Mouse (Mus musculus) CH12.LX (cell line): ENCODE data around the gene Ninl. TPM values are rescaled to one million over a fixed set of nuclear protein-coding genes. Genes with fewer than 3 reads are reported as not detected.
A peak's percentile ranks its signal among the peaks of the same experiment; 100 is the strongest.

Source experiments
- DNase-seq: peaks from one replicate; pipeline ENCODE4 v3.0.0-alpha.2; 2013; ENCODE audit errors: extremely low read depth
- H3K27ac ChIP-seq: 2 replicates; pipeline ENCODE4 v1.5.1; 2012; ENCODE audit warnings: low read depth, mild to moderate bottlenecking, control low read depth, moderate library complexity; ENCODE audit not compliant: insufficient read depth
- H3K27me3 ChIP-seq: replicated peaks from 2 replicates; pipeline ENCODE3; 2012; ENCODE audit warnings: inconsistent platforms
- H3K36me3 ChIP-seq, 2 experiments: replicated peaks in 1 of 2; 2 replicates each; pipeline versions ENCODE3 to v1.6.1; 2012; ENCODE audit warnings: inconsistent platforms in 1 of 2, low read length in 1 of 2, mild to moderate bottlenecking in 1 of 2, mixed read lengths in 1 of 2, moderate library complexity in 1 of 2; ENCODE audit not compliant: control insufficient read depth in 1 of 2, insufficient read depth in 1 of 2
- H3K4me1 ChIP-seq, 2 experiments: 2 replicates each; pipeline ENCODE4 v1.6.1; 2012; ENCODE audit warnings: inconsistent platforms in 1 of 2, moderate library complexity in 1 of 2; ENCODE audit not compliant: insufficient read depth in 2 of 2, control insufficient read depth in 1 of 2
- H3K4me2 ChIP-seq: 2 replicates; pipeline ENCODE4 v1.6.1; 2012; ENCODE audit warnings: low read depth, mild to moderate bottlenecking, control low read depth; ENCODE audit not compliant: poor library complexity, insufficient read depth, severe bottlenecking
- H3K4me3 ChIP-seq, 3 experiments: fragments of 150-350 bp in 1 of 3; sonication (generic) in 1 of 3; replicated peaks in 1 of 3; 2 replicates each; pipeline versions ENCODE3 to v1.5.1; 2011 to 2012; ENCODE audit warnings: low read depth in 2 of 3, low read length in 2 of 3, mild to moderate bottlenecking in 2 of 3, moderate library complexity in 2 of 3, control low read depth in 1 of 3, improper control_type of control experiment in 1 of 3, inconsistent platforms in 1 of 3, mixed read lengths in 1 of 3; ENCODE audit not compliant: poor library complexity in 1 of 3
- H3K79me2 ChIP-seq: replicated peaks from 2 replicates; pipeline ENCODE4 v1.6.1; 2012; ENCODE audit warnings: mild to moderate bottlenecking, moderate library complexity; ENCODE audit not compliant: control insufficient read depth, poor library complexity, insufficient read depth, severe bottlenecking; ENCODE audit errors: extremely low read depth
- H3K9ac ChIP-seq: 2 replicates; pipeline ENCODE4 v1.6.1; 2012; ENCODE audit warnings: low read depth, mild to moderate bottlenecking, control low read depth, moderate library complexity; ENCODE audit not compliant: insufficient read depth
- H3K9me3 ChIP-seq: replicated peaks from 2 replicates; pipeline ENCODE3; 2012; ENCODE audit warnings: low read length, inconsistent platforms, mixed read lengths
- BHLHE40 ChIP-seq: IDR thresholded peaks from 2 replicates; pipeline ENCODE4 v1.6.1; 2011; ENCODE audit warnings: mild to moderate bottlenecking, low read depth, low read length, improper control_type of control experiment
- CTCF ChIP-seq, 2 experiments: IDR thresholded peaks in 1 of 2; conservative IDR thresholded peaks in 1 of 2; 2 replicates each; pipeline ENCODE4 v1.5.1; 2011 to 2012; ENCODE audit warnings: low read depth in 2 of 2, low read length in 2 of 2, improper control_type of control experiment in 1 of 2, inconsistent platforms in 1 of 2, mild to moderate bottlenecking in 1 of 2, moderate library complexity in 1 of 2
- E2F4 ChIP-seq: IDR thresholded peaks from 2 replicates; pipeline ENCODE4 v1.6.1; 2011; ENCODE audit warnings: low read depth, low read length, improper control_type of control experiment; ENCODE audit not compliant: insufficient replicate concordance
- EP300 ChIP-seq: IDR thresholded peaks from 2 replicates; pipeline ENCODE4 v1.6.1; 2011; ENCODE audit warnings: low read length, improper control_type of control experiment
- ETS1 ChIP-seq: conservative IDR thresholded peaks from 2 replicates; pipeline ENCODE4 v1.6.1; 2012; ENCODE audit warnings: low read depth, mild to moderate bottlenecking, inconsistent platforms, low read length, improper control_type of control experiment, moderate library complexity
- GABPA ChIP-seq: IDR thresholded peaks from 2 replicates; pipeline ENCODE4 v1.6.1; 2012; ENCODE audit warnings: low read depth, low read length, improper control_type of control experiment, inconsistent platforms; ENCODE audit not compliant: insufficient replicate concordance
- HCFC1 ChIP-seq: IDR thresholded peaks from 2 replicates; pipeline ENCODE4 v1.6.1; 2012; ENCODE audit warnings: low read depth, mild to moderate bottlenecking, inconsistent platforms, low read length, improper control_type of control experiment
- IRF4 ChIP-seq: IDR thresholded peaks from 2 replicates; pipeline ENCODE4 v1.6.1; 2014; ENCODE audit warnings: low read depth, mild to moderate bottlenecking, inconsistent platforms, low read length, improper control_type of control experiment
- JUN ChIP-seq: IDR thresholded peaks from 2 replicates; pipeline ENCODE4 v1.6.1; 2011; ENCODE audit warnings: low read depth, mild to moderate bottlenecking, low read length, improper control_type of control experiment, moderate library complexity; ENCODE audit not compliant: insufficient read depth
- JUND ChIP-seq: conservative IDR thresholded peaks from 2 replicates; pipeline ENCODE4 v1.6.1; 2011; ENCODE audit warnings: low read depth, low read length, improper control_type of control experiment
- KAT2A ChIP-seq: IDR thresholded peaks from 2 replicates; pipeline ENCODE4 v1.6.1; 2012; ENCODE audit warnings: low read length, improper control_type of control experiment, inconsistent platforms; ENCODE audit not compliant: insufficient replicate concordance
- MAFK ChIP-seq: IDR thresholded peaks from 2 replicates; pipeline ENCODE4 v1.6.1; 2011; ENCODE audit warnings: low read length, improper control_type of control experiment; ENCODE audit not compliant: insufficient replicate concordance
- MAX ChIP-seq: IDR thresholded peaks from 2 replicates; pipeline ENCODE4 v1.6.1; 2011; ENCODE audit warnings: low read length, improper control_type of control experiment
- MAZ ChIP-seq: IDR thresholded peaks from 2 replicates; pipeline ENCODE4 v1.6.1; 2012; ENCODE audit warnings: low read depth, mild to moderate bottlenecking, inconsistent platforms, low read length, improper control_type of control experiment, moderate library complexity
- MEF2A ChIP-seq: IDR thresholded peaks from 2 replicates; pipeline ENCODE4 v1.6.1; 2014; ENCODE audit warnings: low read depth, mild to moderate bottlenecking, inconsistent platforms, low read length, improper control_type of control experiment, borderline replicate concordance
- MYC ChIP-seq: IDR thresholded peaks from 2 replicates; pipeline ENCODE4 v1.6.1; 2011; ENCODE audit warnings: low read depth, mild to moderate bottlenecking, improper control_type of control experiment, low read length
- NRF1 ChIP-seq: IDR thresholded peaks from 2 replicates; pipeline ENCODE4 v1.6.1; 2014; ENCODE audit warnings: low read depth, mild to moderate bottlenecking, inconsistent platforms, low read length, improper control_type of control experiment, moderate library complexity
- PAX5 ChIP-seq: IDR thresholded peaks from 2 replicates; pipeline ENCODE4 v1.6.1; 2012; ENCODE audit warnings: low read length, inconsistent platforms, mixed read lengths
- RCOR1 ChIP-seq: conservative IDR thresholded peaks from 2 replicates; pipeline ENCODE4 v1.6.1; 2012; ENCODE audit warnings: low read depth, mild to moderate bottlenecking, inconsistent platforms, low read length, improper control_type of control experiment
- SIN3A ChIP-seq: IDR thresholded peaks from 2 replicates; pipeline ENCODE4 v1.6.1; 2012; ENCODE audit warnings: low read length, improper control_type of control experiment, inconsistent platforms
- SMC3 ChIP-seq: IDR thresholded peaks from 2 replicates; pipeline ENCODE4 v1.6.1; 2011; ENCODE audit warnings: low read depth, low read length, improper control_type of control experiment
- TCF12 ChIP-seq: IDR thresholded peaks from 2 replicates; pipeline ENCODE4 v1.6.1; 2014; ENCODE audit warnings: low read depth, mild to moderate bottlenecking, inconsistent platforms, low read length, improper control_type of control experiment
- USF1 ChIP-seq: IDR thresholded peaks from 2 replicates; pipeline ENCODE4 v1.6.1; 2014; ENCODE audit warnings: low read depth, mild to moderate bottlenecking, inconsistent platforms, low read length, improper control_type of control experiment
- USF2 ChIP-seq: conservative IDR thresholded peaks from 2 replicates; pipeline ENCODE4 v1.6.1; 2011; ENCODE audit warnings: low read depth, low read length, improper control_type of control experiment
- ZC3H11A ChIP-seq: IDR thresholded peaks from 2 replicates; pipeline ENCODE4 v1.6.1; 2012; ENCODE audit warnings: low read depth, mild to moderate bottlenecking, inconsistent platforms, low read length, improper control_type of control experiment
- ZKSCAN1 ChIP-seq: IDR thresholded peaks from 2 replicates; pipeline ENCODE4 v1.6.1; 2012; ENCODE audit warnings: low read depth, inconsistent platforms, low read length, improper control_type of control experiment, borderline replicate concordance
- ZMIZ1 ChIP-seq: IDR thresholded peaks from 2 replicates; pipeline ENCODE4 v1.6.1; 2012; ENCODE audit warnings: low read depth, mild to moderate bottlenecking, inconsistent platforms, low read length, improper control_type of control experiment
- ZNF384 ChIP-seq: IDR thresholded peaks from 2 replicates; pipeline ENCODE4 v1.6.1; 2012; ENCODE audit warnings: low read depth, low read length, improper control_type of control experiment, inconsistent platforms
- dilution Hi-C: fragments of 300-500 bp; cut with MboI; formaldehyde crosslinking; loops from 2 replicates; pipeline ENCODE4 v1.14.3; 2020; ENCODE audit warnings: low sequenced_read_pairs; ENCODE audit not compliant: extremely low pct_unique_long_range_greater_than_20kb, extremely low pct_ligation_motif_present
- in situ Hi-C: fragments of 300-500 bp; cut with MboI; formaldehyde crosslinking; loops from 3 replicates; pipeline ENCODE4 v1.14.3; 2019; ENCODE audit warnings: low sequenced_read_pairs, low pct_ligation_motif_present, low pct_unique_long_range_greater_than_20kb, mixed read lengths
- polyA plus RNA-seq: library from polyadenylated mRNA; unstranded; fragments of >175 nt; gene quantifications from 2 replicates; pipeline ENCODE4 v1.2.1, GENCODE M21; 2012; ENCODE audit warnings: low read depth; ENCODE audit not compliant: insufficient read length
- total RNA-seq, 2 experiments: library from RNA; depleted of rRNA; stranded (reverse); fragments of 300-350 nt in 1 of 2; fragments of >200 nt in 1 of 2; gene quantifications; 2 replicates each; pipeline ENCODE4 v1.2.3; 2012 to 2014

Gene Ninl
- total and polyA plus RNA-seq, 3 experiments, result 1.8 to 6.6 (median 3.5) TPM

DNA sequence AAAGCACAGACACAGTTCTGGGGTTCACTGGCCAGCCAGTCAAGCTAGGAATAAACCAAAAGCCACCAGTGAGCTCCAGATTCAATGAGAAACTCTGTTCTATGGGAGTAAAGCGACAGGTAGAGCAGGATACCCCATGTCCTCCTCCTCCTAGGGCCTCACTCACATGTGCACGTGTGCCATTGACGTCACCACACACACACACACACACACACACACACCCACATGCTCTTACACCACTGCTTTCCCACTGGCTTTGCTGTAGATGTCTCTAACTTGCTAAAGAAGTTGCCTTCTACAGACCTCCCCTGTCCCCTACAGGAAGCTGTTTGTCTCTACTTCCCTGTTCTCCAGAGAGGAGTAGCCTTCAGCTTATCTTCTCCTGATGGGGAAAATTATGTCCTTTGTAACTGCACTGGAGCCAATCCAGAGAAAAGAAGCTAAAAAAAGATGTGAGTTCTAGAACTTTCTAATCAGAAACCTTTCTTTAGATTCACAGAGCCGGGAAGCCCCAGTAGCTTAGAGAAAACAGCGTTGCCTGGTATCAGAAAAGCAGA, 37.5 kb downstream of the Ninl start:
- no peak overlapping the region for H3K4me2 ChIP-seq
- TF ChIP-seq ZKSCAN1, result no peak
- no peak for TF ChIP-seq MAZ
- TF ChIP-seq ETS1, result no peak
- TF ChIP-seq ZMIZ1, result no peak
- TF ChIP-seq SMC3, result no peak
- TF ChIP-seq MAFK, result no peak
- TF ChIP-seq BHLHE40, result peak; percentile 73
- TF ChIP-seq JUN, result no peak
- no peak for TF ChIP-seq MEF2A
- no peak for TF ChIP-seq IRF4
- no peak for TF ChIP-seq RCOR1
- TF ChIP-seq E2F4, result no peak
- peak in 1 of 2 experiments; percentile 17; a peak in 1 of 4 replicates for TF ChIP-seq CTCF (conservative IDR thresholded peaks at IDR 0.05 in 1 of 2, IDR thresholded peaks at IDR 0.05 in 1 of 2; ENCODE audit: low read depth in 2 of 2, low read length in 2 of 2)
- no peaks in the 10 kb centered on the region for H3K79me2 ChIP-seq
- no peak overlapping the region for H3K27ac ChIP-seq
- no peak overlapping the region for H3K4me3 ChIP-seq
- H3K9me3 ChIP-seq, result no peaks in the 10 kb centered on the region
- H3K27me3 ChIP-seq, result peaks cover 5% of the 10 kb centered on the region
- H3K4me1 ChIP-seq, result peaks cover 5 to 27% of the 10 kb centered on the region in 2 experiments; a peak in 3 of 4 replicates
- H3K9ac ChIP-seq, result no peak overlapping the region
- in situ Hi-C loops, result loop anchor here (25.0 kb wide), 2 partner anchors 164 to 439 kb away; partner anchors contain the start of gene Cst7
- no peaks in the 10 kb centered on the region for H3K36me3 ChIP-seq
- no peak for DNase-seq
- dilution Hi-C loops, result no loop called here

DNA sequence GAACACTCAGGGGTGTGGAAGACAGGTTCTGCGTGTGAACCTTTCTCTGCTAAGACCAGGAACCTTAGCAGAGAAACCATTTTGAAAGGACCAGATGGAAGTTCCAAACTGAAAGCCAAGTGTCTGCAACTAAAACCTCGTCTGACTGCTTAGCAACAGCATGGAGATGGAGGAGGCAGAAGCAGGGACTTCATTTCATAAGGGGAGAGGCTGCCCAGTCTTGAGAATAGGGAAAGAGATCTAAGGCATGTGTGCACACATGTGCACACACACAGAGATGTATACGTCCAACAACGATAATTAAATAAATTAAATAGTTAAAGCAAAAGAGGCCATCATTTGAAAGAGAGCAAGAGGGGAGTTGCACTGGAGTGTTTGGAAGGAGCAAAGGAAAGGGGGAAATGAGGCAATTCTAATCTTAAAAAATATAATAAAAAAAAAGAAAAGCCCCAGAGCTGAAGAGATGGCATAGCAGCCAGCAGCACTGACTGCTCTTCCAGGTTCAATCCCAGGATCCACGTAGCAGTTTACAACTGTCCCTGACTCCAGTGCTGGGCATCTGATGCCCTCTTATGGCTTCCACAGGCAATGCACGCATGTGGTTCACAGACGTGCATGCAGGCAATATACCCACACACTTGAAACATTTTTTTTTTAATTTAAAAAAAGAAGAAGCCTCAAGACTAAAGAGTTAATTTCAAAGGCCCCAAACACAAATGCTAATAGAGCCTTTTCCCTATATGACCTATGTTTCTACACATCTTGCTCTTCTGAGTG, 38.6 kb downstream of the Ninl start:
- Histone ChIP-seq H3K4me1 (peaks cover 5 to 27% of the 10 kb centered on the region in 2 experiments; a peak in 3 of 4 replicates), H3K4me3 (no peak overlapping the region)
- TF ChIP-seq CTCF (conservative IDR thresholded peaks at IDR 0.05 in 1 of 2, IDR thresholded peaks at IDR 0.05 in 1 of 2; ENCODE audit: low read depth in 2 of 2, low read length in 2 of 2) (peak; percentile 26 to 94; a peak in 2 of 4 replicates), MAX (peak; percentile 69; the same call in 1 of the 2 replicates), RCOR1 (no peak), TCF12 (no peak), USF1 (no peak), KAT2A (no peak), MEF2A (peak; percentile 35; the same call in 1 of the 2 replicates), JUND (0 out of 2 replicates have a peak, but pooled peaks have one; percentile 26), SMC3 (peak; percentile 93), USF2 (no peak), ZNF384 (peak; percentile 59), ZC3H11A (peak; percentile 74), ZMIZ1 (no peak), E2F4 (no peak), HCFC1 (peak; percentile 23; the same call in 1 of the 2 replicates), MYC (peak; percentile 83), SIN3A (0 out of 2 replicates have a peak, but pooled peaks have one; percentile 44), GABPA (no peak), NRF1 (no peak), PAX5 (no peak), MAFK (peak; percentile 40; the same call in 1 of the 2 replicates), EP300 (peak; percentile 12; the same call in 1 of the 2 replicates)

More for the DNA sequence above, 38.6 kb downstream of the Ninl start:
- peak; percentile 71 for DNase-seq
- Histone ChIP-seq H3K79me2 (no peaks in the 10 kb centered on the region), H3K9me3 (no peaks in the 10 kb centered on the region), H3K36me3 (no peaks in the 10 kb centered on the region), H3K9ac (no peak overlapping the region), H3K27ac (no peak overlapping the region), H3K27me3 (peaks cover 2% of the 10 kb centered on the region), H3K4me2 (no peak overlapping the region)
- in situ Hi-C loops (loop anchor here (25.0 kb wide), 2 partner anchors 163 to 438 kb away; partner anchors contain the start of gene Cst7), dilution Hi-C loops (no loop called here)
